Mouse (Mus musculus) urinary bladder, postnatal 14 days (tissue): ENCODE data around the gene Endov.

ENCODE experiments used
- DNase-seq: peaks from one replicate; pipeline ENCODE4 v3.0.0; 2021; ENCODE audit warnings: low spot score

Gene Endov

GRCm38 (mm10) chr11:119490861-119491689 is at the start of gene Endov:
Endov (plus strand) TSS chr11:119491347.
- DNase-seq = peak; percentile 99

DNA sequence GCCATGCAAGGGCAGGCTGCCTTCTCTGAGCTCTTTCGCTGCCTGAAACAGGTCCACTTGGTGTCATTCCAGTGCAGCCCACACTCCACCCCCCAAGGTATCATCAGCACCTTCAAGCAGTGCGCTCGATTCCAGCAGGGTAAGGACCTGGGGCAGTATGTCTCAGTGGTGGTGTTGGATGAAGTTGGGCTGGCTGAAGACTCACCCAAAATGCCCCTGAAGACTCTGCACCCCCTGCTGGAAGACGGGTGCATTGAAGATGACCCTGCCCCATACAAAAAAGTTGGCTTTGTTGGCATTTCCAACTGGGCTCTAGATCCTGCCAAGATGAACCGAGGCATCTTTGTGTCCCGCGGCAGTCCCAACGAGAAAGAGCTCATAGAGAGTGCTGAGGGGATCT is 48.9 kb upstream of the Endov start:
- no peak for DNase-seq

DNA sequence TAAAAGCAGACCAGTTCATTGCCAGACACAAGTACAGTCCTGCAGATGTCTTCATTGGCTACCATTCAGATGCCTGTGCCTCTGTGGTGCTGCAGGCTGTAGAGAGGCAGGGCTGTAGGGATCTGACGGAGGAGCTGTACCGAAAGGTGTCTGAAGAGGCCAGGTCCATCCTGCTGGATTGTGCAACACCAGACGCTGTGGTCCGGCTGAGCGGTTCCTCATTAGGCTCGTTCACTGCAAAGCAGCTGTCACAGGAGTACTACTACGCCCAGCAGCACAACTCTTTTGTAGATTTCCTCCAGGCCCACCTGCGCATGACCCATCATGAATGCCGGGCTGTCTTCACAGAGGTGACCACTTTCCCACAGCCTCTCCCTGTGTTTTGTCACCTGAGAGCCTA is 47.7 kb upstream of the Endov start:
- DNase-seq = no peak

GRCm38 (mm10) chr11:119456097-119456496 is 35.0 kb upstream of the Endov start:
- no peak for DNase-seq

DNA sequence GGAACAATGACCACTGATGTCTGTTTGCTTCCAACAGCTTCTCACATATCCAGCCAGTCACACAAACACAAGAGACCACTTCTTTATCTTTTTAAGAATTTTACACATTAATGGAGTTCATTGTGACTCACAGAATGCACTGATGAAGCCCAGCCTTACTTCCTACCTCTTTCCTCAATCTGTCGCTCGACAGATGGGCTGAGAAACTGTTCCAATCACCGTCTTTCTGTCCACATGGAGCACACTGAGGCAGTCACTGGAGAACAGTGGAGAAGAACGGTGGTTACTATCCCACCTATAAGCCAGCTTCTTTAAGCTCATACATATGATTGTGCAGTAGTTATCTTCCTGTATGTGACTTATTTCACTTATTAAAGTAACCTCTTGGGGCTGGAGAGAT is 13.3 kb upstream of the Endov start:
- DNase-seq = no peak

DNA sequence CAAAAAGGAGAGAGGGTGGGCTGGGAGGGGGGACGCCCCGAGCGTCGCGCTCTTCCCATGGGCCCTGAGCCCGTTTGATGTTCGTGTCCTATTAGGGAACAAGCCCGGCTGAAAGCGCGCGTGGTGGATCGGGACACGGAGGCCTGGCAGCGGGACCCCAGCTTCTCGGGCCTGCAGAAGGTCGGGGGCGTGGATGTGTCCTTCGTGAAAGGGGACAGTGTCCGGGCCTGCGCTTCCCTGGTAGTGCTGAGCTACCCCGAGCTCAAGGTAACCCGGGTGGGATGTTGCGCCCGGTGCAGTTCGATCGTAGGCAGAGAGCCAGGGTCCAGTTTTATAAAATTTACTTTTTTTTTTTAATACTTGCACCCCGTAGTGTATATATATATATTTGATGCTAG is 542 bp downstream of the Endov start:
- DNase-seq = peak; percentile 20

DNA sequence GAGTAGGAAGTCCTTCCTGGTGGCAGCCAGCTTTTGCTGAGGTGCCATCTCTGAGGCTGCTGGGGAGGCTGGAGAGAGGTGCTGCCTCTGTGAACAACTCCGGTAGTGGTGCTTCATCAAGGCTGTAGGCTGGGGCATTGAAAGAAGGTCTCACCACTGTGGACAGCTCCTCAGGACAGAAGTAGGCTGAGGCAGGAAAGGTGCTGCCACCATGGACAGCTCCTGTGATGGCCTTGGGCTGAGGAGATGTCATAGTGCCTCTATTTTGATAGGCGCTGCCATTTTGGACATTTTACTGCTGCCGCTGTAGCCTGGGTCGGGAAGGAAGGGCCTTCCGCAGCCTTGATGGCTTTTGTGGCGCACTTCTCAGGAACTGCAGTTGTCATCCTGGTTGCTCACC is 1.7 kb downstream of the Endov start:
- DNase-seq = no peak

- DNase-seq = no peak
These were observed 2.4 kb downstream of the Endov start for GRCm38 (mm10) chr11:119493516-119493915.

GRCm38 (mm10) chr11:119496147-119496546 is 5.0 kb downstream of the Endov start:
- DNase-seq = no peak

- DNase-seq = no peak
These were observed 6.3 kb downstream of the Endov start for GRCm38 (mm10) chr11:119497451-119497850.

GRCm38 (mm10) chr11:119499297-119499696 is 8.2 kb downstream of the Endov start:
- no peak for DNase-seq

- DNase-seq = no peak
These were observed 8.9 kb downstream of the Endov start for GRCm38 (mm10) chr11:119500011-119500410.

DNA sequence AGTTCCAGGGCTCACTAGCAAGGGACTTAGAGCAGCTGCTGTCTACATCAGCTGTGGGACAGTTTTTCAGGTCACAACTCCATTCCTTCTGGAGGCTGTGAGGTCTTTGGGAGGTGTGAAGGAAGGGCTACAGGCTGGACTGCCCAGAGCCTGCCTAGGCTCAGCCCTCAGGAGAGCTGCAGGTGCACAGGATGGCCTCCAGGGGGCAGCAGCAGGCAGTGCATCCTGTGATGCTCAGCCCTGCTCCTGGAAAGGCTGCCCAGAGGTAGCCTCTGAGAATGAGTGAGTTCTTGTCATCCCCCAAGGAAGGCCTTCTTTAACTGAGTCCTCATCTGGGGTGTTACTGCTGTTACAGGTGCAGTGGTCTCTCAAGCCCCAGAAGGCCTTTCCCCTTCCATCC is 12.5 kb downstream of the Endov start:
- DNase-seq = peak; percentile 71

GRCm38 (mm10) chr11:119506386-119506785 is 15.2 kb downstream of the Endov start:
- DNase-seq = no peak

DNA sequence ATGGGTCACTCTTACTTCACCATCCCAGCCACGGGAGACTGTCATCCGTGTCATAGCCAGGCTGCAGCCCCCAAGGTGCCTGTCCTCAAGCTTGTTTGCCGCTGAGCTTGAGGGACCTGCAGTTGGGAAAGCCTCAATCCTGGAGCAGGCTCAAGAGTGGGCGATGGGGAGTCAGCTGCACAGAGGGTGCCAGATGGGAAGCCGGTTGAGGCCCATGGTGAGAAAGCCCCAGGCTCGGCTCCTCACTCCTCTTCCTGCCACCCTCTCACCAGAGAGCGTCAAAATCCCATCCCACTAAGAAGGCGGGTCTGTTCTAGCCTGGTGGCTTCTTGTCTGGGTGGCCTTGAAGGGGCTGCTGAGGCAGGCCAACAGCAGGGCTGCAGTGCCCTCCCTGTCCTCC is 16.6 kb downstream of the Endov start:
- DNase-seq = no peak

DNA sequence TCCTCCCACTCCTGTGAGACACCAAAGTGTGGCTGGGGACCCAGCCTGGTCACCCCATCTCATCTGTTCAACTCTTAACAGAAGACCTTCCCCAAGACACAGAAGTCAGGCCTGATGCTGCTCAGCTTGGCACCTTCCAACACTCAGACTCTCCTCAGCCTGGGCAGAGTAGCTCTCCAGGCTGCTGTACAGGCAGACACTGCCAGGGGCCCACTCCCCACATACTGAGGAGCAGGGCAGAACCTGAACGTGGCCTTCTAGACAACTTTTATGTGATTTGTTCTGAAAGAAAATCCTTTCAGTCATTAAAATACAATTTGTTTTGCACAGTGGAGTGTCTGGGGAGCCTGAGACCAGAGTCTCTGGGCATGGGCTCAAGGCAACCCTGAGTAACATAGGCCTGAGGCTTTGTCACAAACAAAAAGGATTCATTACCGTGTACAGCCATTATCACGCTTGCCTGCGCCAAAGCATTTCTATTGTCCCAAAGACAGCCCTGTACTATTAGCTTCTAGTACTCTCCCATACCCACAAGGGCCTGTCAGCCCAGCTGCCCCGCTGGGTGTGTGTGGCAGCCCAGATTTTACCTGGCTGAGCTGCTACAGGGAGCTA is 18.1 kb downstream of the Endov start:
- no peak for DNase-seq

GRCm38 (mm10) chr11:119513038-119513659 is 22.0 kb downstream of the Endov start:
- no peak for DNase-seq

GRCm38 (mm10) chr11:119514108-119514860 is 23.1 kb downstream of the Endov start:
- no peak for DNase-seq

- DNase-seq = no peak
These were observed 24.0 kb downstream of the Endov start for GRCm38 (mm10) chr11:119514967-119515636.

- DNase-seq = no peak
These were observed 24.9 kb downstream of the Endov start for GRCm38 (mm10) chr11:119515823-119516676.
